Mouse (Mus musculus) neural tube, embryonic 10.5 days (tissue): Measurements from ENCODE around the gene Iffo2.

Source experiments
- DNase-seq: peaks from one replicate; pipeline ENCODE4 v3.0.0-alpha.2; 2017; ENCODE audit warnings: low spot score; ENCODE audit errors: extremely low spot score

Iffo2 gene

DNA sequence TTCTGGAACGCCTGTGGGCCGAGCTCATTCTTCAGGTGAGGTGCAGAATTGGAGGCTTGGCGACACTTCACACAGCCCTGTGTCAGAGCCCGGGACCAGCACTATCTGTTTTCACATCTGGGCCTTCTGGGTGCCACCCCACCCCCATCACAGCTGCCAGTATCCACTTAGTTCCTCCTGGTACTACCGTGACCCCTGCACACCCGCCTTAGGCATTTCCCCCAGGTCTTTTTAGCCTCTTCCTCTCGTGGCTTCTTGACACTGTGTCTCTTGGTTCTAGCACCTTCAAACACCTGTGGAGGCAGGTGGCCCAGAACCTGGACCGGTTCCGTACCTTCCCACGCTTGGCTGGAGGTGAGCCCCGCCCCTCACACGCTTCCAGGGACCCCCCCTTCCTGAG, 110.0 kb downstream of the Iffo2 start:
- no peak for DNase-seq

DNA sequence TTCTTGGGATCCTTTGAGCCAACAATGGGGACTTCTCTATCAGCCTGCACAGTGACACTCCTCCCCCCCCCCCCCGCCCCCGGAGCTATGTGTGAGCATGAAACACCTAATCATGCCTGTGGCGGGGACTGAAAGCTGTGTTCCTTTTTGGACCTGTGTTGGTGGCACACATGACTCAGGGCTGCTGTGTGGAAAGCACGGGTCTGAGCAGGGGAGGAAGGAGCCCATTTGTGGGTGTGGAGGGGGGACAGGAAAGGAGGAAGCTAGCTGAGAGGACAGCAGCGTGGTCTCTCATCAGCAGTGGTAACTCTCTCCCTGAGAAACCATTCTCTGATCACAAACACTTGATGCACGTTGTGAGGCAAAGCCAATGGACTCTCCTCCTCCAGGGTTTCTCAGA, 110.4 kb downstream of the Iffo2 start:
- DNase-seq: no peak

DNA sequence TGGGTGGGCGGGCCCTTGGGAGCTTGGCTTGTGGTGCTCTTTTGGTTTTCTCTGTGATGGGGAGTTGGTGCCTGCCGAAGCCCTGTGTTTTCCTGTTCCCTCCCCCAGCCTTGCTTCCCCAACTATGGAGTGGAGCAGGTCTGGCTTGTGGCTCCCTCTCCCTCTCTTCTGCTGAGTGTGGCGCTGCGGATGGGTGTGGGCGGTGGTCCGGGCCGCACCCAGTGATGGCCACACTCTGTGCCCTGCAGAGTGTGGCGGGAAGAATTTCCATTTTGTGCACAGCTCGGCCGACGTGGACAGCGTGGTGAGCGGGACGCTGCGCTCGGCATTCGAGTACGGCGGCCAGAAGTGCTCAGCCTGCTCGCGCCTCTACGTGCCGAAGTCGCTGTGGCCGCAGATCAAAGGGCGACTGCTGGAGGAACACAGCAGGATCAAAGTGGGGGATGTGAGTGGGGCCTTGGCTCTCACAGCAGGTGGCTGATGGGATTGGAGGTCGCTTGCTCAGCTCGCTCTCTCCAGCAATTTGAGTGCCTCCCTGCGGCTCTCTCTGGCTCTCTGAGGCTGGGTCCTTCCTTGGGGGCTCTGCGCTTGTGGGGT, 111.6 kb downstream of the Iffo2 start:
- DNase-seq: peak; percentile 36

DNA sequence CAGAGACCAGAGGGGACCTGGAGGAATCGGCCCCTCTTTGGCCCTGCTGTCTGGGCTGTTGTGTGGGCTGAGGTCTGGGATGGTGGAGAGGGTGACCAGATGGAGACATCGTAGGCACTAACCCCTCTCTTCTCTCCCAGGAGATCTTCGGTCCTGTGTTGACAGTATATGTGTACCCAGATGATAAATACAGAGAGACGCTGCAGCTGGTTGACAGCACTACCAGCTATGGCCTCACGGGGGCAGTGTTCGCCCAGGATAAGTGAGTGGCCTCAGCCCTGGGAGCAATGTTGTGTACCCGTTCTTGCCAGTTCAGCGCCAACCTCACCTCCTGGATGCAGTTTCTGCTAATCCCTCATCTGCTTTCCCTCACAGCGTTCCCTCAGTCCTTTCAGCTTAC, 113.6 kb downstream of the Iffo2 start:
- DNase-seq: peak; percentile 91

DNA sequence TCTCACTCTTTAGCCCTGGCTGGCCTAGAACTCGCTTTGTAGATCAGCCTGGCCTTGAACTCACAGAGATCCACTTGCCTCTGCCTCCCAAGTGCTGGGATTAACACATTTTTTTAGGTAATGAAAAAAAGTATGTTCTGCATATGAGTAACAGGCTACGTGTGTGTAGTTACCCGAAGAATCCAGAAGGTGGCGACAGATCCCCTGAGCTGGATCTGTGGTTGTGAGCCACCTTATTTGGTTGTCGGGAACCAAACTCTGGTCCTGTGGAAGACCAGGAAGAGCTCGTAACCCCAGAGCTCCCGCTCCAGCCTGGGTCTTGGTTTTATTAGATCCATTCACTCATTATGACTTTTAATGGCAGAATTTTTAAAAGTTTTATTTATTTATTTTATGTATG, 116.6 kb downstream of the Iffo2 start:
- DNase-seq: no peak

DNA sequence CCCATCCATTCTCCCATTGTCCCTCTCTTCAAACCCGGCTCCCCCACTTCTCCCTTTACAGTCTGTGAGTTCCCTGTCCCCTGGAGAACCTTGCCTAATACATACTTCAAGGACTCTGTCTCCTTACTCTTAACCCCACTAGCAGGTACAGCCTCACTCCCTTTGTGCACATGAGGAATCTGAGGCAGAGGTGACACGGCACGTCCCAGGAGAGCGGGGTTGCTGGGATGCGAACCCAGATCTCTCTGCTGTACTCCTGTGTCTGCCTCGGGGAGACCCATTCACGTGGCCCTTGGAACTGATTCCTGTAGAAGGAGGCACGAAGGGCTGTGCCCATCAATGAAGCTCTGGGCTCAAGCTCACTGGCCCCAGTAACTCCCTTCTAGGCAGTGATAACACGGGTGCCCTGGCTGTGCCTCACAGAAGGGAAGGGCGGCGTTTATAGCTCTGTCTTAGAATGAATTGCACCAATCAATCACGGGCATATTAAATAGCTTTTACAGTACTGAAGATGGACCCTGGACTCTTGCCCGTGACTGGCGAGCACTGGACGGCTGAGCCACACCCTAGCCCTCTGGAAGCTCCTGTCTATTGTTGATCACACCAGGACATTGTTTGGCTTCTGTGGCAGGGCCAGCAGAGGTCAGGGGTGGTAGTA, 119.9 kb downstream of the Iffo2 start:
- DNase-seq: no peak

DNA sequence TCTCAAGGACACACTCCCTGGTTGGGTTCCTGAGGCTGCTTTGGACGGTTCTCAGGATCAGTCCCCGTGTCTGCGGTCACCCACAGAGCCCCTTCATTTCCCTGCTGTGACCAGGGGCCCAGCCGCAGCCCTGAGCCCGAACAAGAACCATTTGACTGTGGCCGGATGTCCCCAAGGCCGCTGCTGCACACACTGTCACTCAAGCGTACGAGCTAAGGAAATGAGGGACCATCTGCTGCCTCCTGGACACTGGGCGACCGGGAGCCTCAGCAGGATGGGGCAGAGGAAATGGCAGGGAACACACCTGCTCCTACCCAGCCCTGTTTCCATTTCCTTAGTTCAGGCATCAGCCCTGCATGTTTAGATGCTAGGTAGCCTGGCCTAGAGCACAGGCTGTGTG, 120.6 kb downstream of the Iffo2 start:
- DNase-seq: no peak

DNA sequence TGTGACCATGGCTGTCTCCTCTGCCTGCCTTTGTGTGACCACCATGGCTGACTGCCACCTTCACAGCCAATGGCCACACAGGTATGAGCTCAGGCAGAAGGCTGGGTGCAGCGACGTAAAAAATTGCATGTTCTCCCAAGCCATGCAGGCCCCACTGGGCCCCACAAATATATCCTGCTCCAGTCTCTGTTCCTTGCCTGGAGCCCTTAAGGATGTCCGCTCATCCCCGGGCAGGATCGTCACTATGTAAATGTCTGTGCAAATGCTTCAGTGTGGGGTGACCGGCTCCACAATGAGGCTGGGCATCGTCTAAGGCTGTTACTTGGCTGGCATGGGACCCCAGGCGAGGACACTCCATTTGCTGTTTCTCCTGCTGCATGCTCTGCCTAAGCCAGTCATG, 122.9 kb downstream of the Iffo2 start, which contains the start of gene Tas1r2:
Gene Tas1r2 (plus strand): TSS at position 301 of the 400 bp plus-strand sequence.
- DNase-seq: no peak

DNA sequence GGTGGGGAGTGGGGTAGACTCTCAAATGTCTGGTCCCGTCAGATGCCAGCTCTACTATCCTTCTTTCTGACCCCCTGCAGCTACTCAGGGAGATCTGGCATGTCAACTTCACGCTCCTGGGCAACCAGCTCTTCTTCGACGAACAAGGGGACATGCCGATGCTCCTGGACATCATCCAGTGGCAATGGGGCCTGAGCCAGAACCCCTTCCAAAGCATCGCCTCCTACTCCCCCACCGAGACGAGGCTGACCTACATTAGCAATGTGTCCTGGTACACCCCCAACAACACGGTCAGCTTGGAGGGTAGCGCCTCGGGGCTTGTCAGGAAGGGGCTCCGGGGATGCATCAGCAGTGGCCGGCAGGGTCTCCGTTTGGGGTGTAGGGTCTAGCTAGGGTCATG, 131.5 kb downstream of the Iffo2 start:
- DNase-seq: no peak

DNA sequence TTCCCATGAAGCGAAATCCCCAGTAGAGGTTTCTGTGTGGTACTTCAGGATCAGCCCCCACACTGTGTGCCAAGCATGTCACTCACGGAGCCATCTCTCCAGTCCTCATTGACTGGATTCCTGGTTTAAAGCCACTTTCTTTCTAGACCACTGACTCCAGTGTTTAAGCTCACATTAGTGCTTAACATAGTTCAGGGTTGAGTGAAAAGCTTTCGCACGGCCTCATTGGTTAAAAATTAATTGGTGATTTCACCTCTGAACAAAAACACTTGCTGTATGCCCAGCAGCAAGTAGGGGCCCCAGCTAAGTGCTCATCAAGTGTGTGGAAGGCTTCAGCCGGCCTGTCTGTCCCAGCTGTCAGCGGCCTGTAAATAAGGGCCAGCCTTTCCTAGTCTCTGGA, 137.3 kb downstream of the Iffo2 start:
- no peak for DNase-seq

DNA sequence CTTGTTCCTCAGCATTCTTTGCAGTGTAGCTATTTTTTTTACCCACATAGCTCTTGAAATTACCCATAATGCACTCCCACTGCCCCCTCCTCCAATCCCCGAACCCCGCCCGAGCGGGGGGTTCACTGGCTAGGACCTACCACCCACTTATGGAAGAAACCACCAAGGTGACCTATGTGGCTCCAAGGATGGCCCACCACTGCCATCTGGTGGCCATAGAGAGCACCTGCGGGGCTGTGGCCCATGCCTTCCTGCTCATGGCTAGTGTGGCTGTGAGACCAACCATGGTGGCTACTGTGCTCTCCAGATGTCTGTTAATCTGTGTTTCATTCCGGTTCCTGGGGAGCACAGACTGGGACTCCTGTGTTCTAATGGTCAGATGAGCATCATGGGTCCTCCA, 139.5 kb downstream of the Iffo2 start:
- DNase-seq: peak; percentile 70
